ENCODE assay signal across 12 mouse cellular contexts in the genomic region with DNA sequence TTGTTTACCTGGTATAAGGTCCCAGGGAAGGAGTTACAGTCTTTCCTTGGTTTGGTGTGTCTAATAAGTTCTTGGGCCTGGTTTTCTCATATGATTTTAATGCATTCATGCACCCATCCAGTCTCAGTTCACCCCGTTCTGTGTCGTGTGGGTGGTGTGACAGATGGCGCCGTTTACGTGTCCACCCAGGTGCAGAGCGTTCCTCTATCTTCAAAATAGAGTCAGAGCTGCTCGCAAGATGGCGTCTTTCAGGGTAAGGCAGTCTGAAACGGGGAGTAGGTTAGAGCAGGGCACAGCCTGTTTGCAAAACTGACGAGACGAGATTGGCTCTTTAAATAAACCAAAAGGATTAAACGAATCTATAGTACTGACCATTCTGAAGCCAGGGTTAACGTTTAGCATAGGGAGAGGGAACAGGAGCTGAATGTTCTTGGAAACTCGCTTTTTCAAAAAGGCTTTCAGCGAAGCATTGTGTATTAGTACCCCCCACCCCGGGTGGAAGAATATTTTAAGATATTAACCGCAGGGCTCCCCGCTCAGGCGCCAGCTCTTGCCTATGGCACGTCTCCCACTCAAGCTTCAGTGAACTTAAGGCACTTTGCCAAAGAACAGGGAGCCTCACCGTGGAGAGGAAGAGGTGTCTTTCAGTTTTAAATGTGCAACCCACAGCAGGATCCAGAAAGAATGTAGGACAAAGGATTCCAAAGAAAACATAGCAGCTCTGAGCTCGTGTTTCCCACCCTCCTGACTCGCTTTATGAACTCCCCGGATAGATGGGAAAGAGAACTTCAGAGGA.
A peak's percentile ranks its signal among the peaks of the same experiment; 100 is the strongest.
DNase-seq lines count a peak whose midpoint lies in the region; ATAC-seq and TF ChIP-seq lines count a peak whose summit lies in the region.
"Had no signal": no experiment of that assay in that cellular context is flagged by ENCODE, and none has a peak within 500 bp of the region (broad histone marks: within the 10 kb centered on the region; RNA-seq: fewer than 3 reads in every experiment).

No protein-coding gene starts in this region.

- no peak for TF ChIP-seq CTCF in testis, adult 2 months (IDR thresholded peaks at IDR 0.05; ENCODE audit: control insufficient read depth, insufficient read depth, insufficient replicate concordance, low read depth, low read length)

- TF ChIP-seq POLR2A in testis, adult 2 months (IDR thresholded peaks at IDR 0.05; ENCODE audit: control insufficient read depth, low read depth, low read length): no peak

- H3K36me3 ChIP-seq in hindbrain, embryonic 10.5 days: no peaks in the 10 kb centered on the region
- no peaks in the 10 kb centered on the region for H3K36me3 ChIP-seq in hindbrain, embryonic 13.5 days
- H3K36me3 ChIP-seq in testis, adult 2 months (ENCODE audit: control insufficient read depth, insufficient read depth, low read length): no peaks in the 10 kb centered on the region
- H3K36me3 ChIP-seq: heart, embryonic 10.5 days; limb, embryonic 13.5 days had no signal

- H3K27me3 ChIP-seq in hindbrain, embryonic 10.5 days (ENCODE audit: insufficient read depth, poor library complexity, severe bottlenecking): no peaks in the 10 kb centered on the region
- no peaks in the 10 kb centered on the region for H3K27me3 ChIP-seq in hindbrain, embryonic 13.5 days
- no peaks in the 10 kb centered on the region for H3K27me3 ChIP-seq in testis, adult 2 months (ENCODE audit: control insufficient read depth, insufficient read depth, low read length)
- H3K27me3 ChIP-seq: limb, embryonic 13.5 days had no signal

- no peak for ATAC-seq in hindbrain, embryonic 13.5 days (ENCODE audit: low FRiP score)

- H3K4me2 ChIP-seq in hindbrain, embryonic 13.5 days: no peak overlapping the region
- H3K4me2 ChIP-seq: limb, embryonic 13.5 days had no signal

- H3K9me3 ChIP-seq in hindbrain, embryonic 10.5 days: no peaks in the 10 kb centered on the region
- no peaks in the 10 kb centered on the region for H3K9me3 ChIP-seq in hindbrain, embryonic 13.5 days
- H3K9me3 ChIP-seq: heart, embryonic 10.5 days; limb, embryonic 13.5 days had no signal

- H3K9ac ChIP-seq in hindbrain, embryonic 13.5 days: no peak overlapping the region
- H3K9ac ChIP-seq: limb, embryonic 13.5 days had no signal

- WGBS in hindbrain, embryonic 10.5 days: 88% methylated on average over 24 of the region's 24 CpGs
- WGBS in hindbrain, embryonic 13.5 days: 82% methylated on average over 24 of the region's 24 CpGs

- no peaks in the 10 kb centered on the region for H3K4me1 ChIP-seq in hindbrain, embryonic 10.5 days (replicated peaks)
- H3K4me1 ChIP-seq in hindbrain, embryonic 13.5 days (replicated peaks): no peaks in the 10 kb centered on the region
- peaks cover 11% of the 10 kb centered on the region for H3K4me1 ChIP-seq in testis, adult 2 months (ENCODE audit: control insufficient read depth, insufficient read depth, low read length)
- H3K4me1 ChIP-seq: heart, embryonic 10.5 days; limb, embryonic 13.5 days had no signal

- 0 out of 2 replicates have a peak overlapping the region, but pooled peaks have one; percentile 5 for H3K27ac ChIP-seq in hindbrain, embryonic 10.5 days
- no peak overlapping the region for H3K27ac ChIP-seq in hindbrain, embryonic 13.5 days
- no peak overlapping the region for H3K27ac ChIP-seq in testis, adult 2 months (ENCODE audit: control insufficient read depth, insufficient read depth, low read depth, low read length)
- H3K27ac ChIP-seq: heart, embryonic 10.5 days; limb, embryonic 13.5 days had no signal

- DNase-seq in hindbrain, embryonic 10.5 days (ENCODE audit: low spot score): no peak
- DNase-seq in testis, postnatal 10 days (ENCODE audit: low spot score): no peak
- peak; percentile 81 for DNase-seq in kidney, adult 9 months
- peak; percentile 5 for DNase-seq in testis, postnatal 14 days (ENCODE audit: low spot score)
- DNase-seq in embryo, embryonic 11 days: no peak
- no peak for DNase-seq in adrenal gland, adult (ENCODE audit: inconsistent age in 2 of 2, low spot score in 1 of 2)
- DNase-seq: spleen, adult 18-20 months; thymus, postnatal 25 days had no signal

- H3K4me3 ChIP-seq in hindbrain, embryonic 10.5 days: no peak overlapping the region
- no peak overlapping the region for H3K4me3 ChIP-seq in hindbrain, embryonic 13.5 days
- peak overlapping the region; percentile 27 for H3K4me3 ChIP-seq in testis, adult 2 months (ENCODE audit: control insufficient read depth, low read depth, low read length)
- H3K4me3 ChIP-seq: heart, embryonic 10.5 days; limb, embryonic 13.5 days had no signal

Comparison
In these comparisons a context has a peak if more than half of its experiments do, and no peak if none do; other contexts are left out.
1. DNase-seq: peak in kidney, adult 9 months (single experiment) and testis, postnatal 14 days (single experiment); none in hindbrain, embryonic 10.5 days (single experiment), testis, postnatal 10 days (single experiment), embryo, embryonic 11 days (single experiment) and adrenal gland, adult (0 of 2).